Mouse (Mus musculus) megakaryocyte, embryonic 14.5 days (primary cell): ENCODE results near the gene Rimkla. TPM values are rescaled to one million over a fixed set of nuclear protein-coding genes. Genes with fewer than 3 reads are reported as not detected.

Experiments used
- H3K27me3 ChIP-seq: replicated peaks from 2 replicates; pipeline ENCODE3; 2012; ENCODE audit warnings: inconsistent platforms
- H3K36me3 ChIP-seq: replicated peaks from 2 replicates; pipeline ENCODE3; 2012; ENCODE audit warnings: low read length, inconsistent platforms, mixed read lengths
- H3K4me1 ChIP-seq: 2 replicates; pipeline ENCODE4 v1.6.1; 2012; ENCODE audit warnings: inconsistent platforms
- H3K4me3 ChIP-seq: replicated peaks from 2 replicates; pipeline ENCODE3; 2012; ENCODE audit warnings: moderate library complexity, mild to moderate bottlenecking, inconsistent platforms
- H3K9me3 ChIP-seq: 2 replicates; pipeline ENCODE4 v1.6.1; 2012; ENCODE audit warnings: inconsistent platforms
- FLI1 ChIP-seq: IDR thresholded peaks from 2 replicates; pipeline ENCODE4 v1.6.1; 2012; ENCODE audit warnings: low read length, inconsistent platforms, mixed read lengths
- GATA1 ChIP-seq: IDR thresholded peaks from 3 replicates; pipeline ENCODE4 v1.6.1; 2012; ENCODE audit warnings: mixed read lengths, low read length, inconsistent platforms, borderline replicate concordance
- polyA plus RNA-seq: library from polyadenylated mRNA; stranded (reverse); fragments of >175 nt; gene quantifications from 2 replicates; pipeline ENCODE4 v1.2.3, GENCODE M21; 2012; ENCODE audit warnings: low replicate concordance; ENCODE audit not compliant: insufficient read depth

The Rimkla gene
- polyA plus RNA-seq, 1 experiment: not detected

DNA sequence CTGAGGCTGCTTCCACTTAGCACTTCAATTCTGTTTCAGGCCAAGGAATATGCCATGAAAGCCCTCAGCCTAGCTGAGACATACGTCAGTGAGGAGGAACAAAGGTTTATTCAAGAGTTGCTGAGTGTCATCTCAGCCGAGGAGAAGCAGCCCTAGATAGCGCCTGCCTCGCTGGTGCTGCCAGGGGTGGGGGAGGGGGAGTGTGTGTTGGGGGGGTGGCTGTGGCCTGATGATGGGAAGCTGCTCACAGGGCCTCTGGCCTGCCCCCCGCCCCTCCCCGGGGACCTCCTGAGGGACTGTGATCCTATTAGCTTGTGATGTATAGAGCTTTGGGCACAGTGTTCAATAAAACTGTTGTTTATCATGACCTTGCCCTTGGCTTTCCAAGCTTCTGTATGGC is 38.9 kb downstream of the Rimkla start:
- no peak overlapping the region for H3K4me3 ChIP-seq
- peaks cover 66% of the 10 kb centered on the region for H3K27me3 ChIP-seq
- peaks cover 11% of the 10 kb centered on the region for H3K9me3 ChIP-seq
- no peak for TF ChIP-seq FLI1
- no peak for TF ChIP-seq GATA1
- H3K36me3 ChIP-seq: no peaks in the 10 kb centered on the region
- H3K4me1 ChIP-seq: 0 out of 2 replicates have a peak, but pooled peaks cover 3% of the 10 kb centered on the region

DNA sequence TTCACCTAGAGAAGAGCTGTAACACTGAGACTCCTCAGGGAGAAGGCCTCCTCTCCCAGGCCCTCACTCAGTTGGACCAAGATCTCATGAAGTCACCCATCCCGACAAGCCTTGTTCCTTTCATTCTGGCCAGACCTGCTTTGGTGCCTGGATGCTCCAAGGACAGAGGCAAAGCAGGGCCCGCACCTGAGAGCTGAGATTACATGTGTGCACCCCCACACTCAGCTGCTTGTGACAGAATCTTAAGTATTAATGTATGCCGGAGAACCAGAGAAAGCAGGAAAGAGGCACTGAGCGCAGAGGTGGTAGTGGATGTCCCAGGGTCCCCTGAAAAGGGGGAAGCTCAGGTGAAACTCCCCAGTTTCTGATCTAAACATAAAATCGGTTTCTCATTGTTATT is 39.3 kb downstream of the Rimkla start:
- peaks cover 66% of the 10 kb centered on the region for H3K27me3 ChIP-seq
- H3K9me3 ChIP-seq: peaks cover 11% of the 10 kb centered on the region
- 0 out of 2 replicates have a peak, but pooled peaks cover 3% of the 10 kb centered on the region for H3K4me1 ChIP-seq
- no peak overlapping the region for H3K4me3 ChIP-seq
- H3K36me3 ChIP-seq: no peaks in the 10 kb centered on the region
- TF ChIP-seq GATA1 (no peak), FLI1 (no peak)

DNA sequence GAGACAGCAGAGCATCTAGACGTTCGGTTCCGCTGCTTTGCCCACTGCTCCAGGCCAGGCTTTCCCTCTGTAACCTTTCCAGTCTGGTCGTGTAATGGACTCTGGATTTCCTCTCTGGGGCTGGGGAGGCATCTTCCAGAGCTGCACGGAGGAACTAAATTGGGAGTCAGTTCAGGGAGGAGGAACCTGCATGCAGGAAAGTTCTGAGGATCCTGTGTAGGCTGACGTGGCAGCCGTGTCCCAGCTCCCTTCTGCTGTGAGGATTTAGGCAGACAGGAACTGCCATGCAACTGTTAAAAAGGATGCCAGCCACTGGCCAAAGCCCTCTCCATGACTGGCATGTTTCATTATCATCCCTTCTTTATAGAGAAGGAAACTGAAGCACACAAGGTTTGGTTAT is 42.0 kb downstream of the Rimkla start:
- 0 out of 2 replicates have a peak, but pooled peaks cover 3% of the 10 kb centered on the region for H3K4me1 ChIP-seq
- no peak for TF ChIP-seq GATA1
- no peak for TF ChIP-seq FLI1
- peaks cover 8% of the 10 kb centered on the region for H3K9me3 ChIP-seq
- H3K4me3 ChIP-seq: no peak overlapping the region
- no peaks in the 10 kb centered on the region for H3K36me3 ChIP-seq
- H3K27me3 ChIP-seq: peaks cover 67% of the 10 kb centered on the region

- TF ChIP-seq GATA1 (no peak), FLI1 (no peak)
- Histone ChIP-seq H3K9me3 (no peaks in the 10 kb centered on the region), H3K4me1 (peaks cover 3% of the 10 kb centered on the region; the same call in 1 of the 2 replicates), H3K36me3 (no peaks in the 10 kb centered on the region), H3K27me3 (peaks cover 63% of the 10 kb centered on the region), H3K4me3 (no peak overlapping the region)
Measured at GRCm38 (mm10) chr4:119447786-119448185, 44.6 kb downstream of the Rimkla start.

DNA sequence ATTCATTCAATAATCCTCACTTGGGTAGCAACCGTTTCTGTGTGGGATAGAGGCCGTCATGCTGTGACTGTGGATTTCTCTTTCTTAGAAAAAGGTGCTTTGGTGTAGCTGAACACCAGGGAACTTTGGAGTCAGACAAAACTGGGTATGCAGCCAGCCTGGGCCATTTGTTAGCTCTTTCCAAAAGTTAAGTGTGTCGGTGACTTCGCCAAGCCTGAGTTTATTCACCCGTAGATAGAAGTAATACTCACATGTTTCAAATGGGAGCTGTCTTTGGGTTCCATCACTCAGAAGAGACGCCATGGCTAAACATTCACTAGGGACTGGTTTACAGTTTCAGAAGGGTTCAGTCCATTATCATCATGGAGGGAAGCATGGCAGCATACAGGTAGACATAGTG is 45.2 kb downstream of the Rimkla start:
- Histone ChIP-seq H3K27me3 (peaks cover 63% of the 10 kb centered on the region), H3K4me3 (no peak overlapping the region), H3K4me1 (peaks cover 7% of the 10 kb centered on the region; the same call in 1 of the 2 replicates), H3K36me3 (no peaks in the 10 kb centered on the region), H3K9me3 (no peaks in the 10 kb centered on the region)
- TF ChIP-seq GATA1: no peak
- no peak for TF ChIP-seq FLI1

DNA sequence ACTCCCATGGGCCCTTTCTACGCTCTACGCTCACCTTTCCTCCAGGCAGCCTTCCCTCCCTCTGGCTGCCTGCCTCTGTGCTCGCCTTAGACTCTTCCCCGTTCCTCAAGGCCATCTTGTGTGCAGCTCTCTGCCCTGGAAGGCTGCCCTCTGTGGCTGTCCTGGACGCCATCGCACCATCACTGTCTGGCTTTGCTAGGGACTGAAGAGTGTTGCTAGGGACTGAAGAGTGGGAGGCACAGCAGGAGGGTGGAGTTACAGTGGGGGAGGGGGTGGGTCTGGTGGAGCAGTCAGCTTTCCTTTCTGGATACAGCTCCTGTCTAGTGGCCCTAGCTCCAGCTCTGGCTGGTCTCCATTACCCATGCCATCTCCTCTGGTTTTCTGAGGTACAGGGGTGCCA is 49.9 kb downstream of the Rimkla start:
- no peak overlapping the region for H3K4me3 ChIP-seq
- no peak for TF ChIP-seq GATA1
- no peak for TF ChIP-seq FLI1
- H3K36me3 ChIP-seq: no peaks in the 10 kb centered on the region
- H3K4me1 ChIP-seq: peaks cover 4% of the 10 kb centered on the region; the same call in 1 of the 2 replicates
- peaks cover 15% of the 10 kb centered on the region for H3K9me3 ChIP-seq
- H3K27me3 ChIP-seq: peaks cover 45% of the 10 kb centered on the region

DNA sequence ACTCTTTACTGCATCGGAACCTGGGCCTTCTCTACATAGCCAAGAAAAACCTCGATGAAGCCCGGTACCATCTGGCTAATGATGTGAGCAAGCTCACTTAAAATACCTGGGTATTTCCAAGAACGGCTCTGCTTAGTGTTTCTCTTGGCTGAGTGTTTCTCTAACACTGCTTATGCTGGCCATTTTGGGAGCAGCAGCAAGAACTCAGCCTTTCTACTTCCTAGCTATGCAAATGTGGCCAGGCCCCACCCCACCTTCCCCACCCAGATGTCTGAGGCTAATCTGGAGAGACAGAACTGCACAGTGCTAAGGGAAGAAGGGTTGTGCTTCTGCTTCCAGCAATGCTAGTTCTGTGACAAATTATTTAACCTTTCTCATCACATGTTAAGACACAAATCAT is 50.6 kb downstream of the Rimkla start:
- Histone ChIP-seq H3K36me3 (no peaks in the 10 kb centered on the region), H3K4me1 (peaks cover 4% of the 10 kb centered on the region; the same call in 1 of the 2 replicates), H3K4me3 (no peak overlapping the region), H3K27me3 (peaks cover 45% of the 10 kb centered on the region), H3K9me3 (peaks cover 22% of the 10 kb centered on the region)
- TF ChIP-seq GATA1 (no peak), FLI1 (no peak)

DNA sequence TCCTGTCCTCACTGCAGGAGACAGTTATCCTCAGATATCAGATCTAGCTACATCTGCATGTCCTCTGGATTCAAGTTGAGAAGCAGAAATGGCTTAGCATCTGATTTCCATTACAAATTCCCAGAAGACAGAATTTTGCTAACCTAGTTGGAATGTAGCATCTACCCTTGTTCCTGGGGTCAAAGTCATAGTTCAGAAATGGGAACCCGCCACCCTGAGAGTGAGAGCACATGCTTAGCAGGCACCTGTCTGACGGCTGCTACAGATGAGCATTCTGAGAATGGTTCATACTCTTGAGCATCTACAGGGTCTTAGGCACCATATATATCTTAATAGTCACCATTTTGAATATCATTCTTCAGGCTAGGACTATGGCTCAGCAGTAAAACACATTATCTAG is 54.5 kb downstream of the Rimkla start:
- TF ChIP-seq GATA1 (no peak), FLI1 (no peak)
- peaks cover 4% of the 10 kb centered on the region; the same call in 1 of the 2 replicates for H3K4me1 ChIP-seq
- H3K4me3 ChIP-seq: no peak overlapping the region
- no peaks in the 10 kb centered on the region for H3K36me3 ChIP-seq
- peaks cover 51% of the 10 kb centered on the region for H3K27me3 ChIP-seq
- H3K9me3 ChIP-seq: peaks cover 45% of the 10 kb centered on the region

DNA sequence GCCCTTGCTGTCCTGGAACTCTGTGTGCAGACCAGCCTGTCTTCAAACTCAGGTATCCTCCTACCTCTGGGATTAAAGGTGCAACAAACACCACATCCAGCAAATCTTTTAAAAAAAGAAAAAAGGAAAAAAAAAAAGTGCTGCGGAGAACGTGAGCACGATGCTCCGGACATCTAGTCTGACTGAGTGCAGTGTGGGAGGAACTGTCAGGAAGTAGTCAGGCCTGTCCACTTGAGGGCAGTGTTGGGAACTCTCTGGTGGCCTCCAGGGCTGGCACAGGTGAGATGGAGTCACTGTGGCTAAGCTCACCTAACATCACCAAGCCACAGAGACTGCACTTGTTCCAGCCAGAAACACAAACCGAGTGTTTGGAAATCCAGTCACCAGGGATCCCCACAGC is 61.8 kb downstream of the Rimkla start:
- TF ChIP-seq FLI1: no peak
- peaks cover 17% of the 10 kb centered on the region for H3K4me1 ChIP-seq
- H3K9me3 ChIP-seq: peaks cover 13% of the 10 kb centered on the region
- H3K27me3 ChIP-seq: peaks cover 31% of the 10 kb centered on the region
- no peaks in the 10 kb centered on the region for H3K36me3 ChIP-seq
- H3K4me3 ChIP-seq: peak overlapping the region; percentile 75

DNA sequence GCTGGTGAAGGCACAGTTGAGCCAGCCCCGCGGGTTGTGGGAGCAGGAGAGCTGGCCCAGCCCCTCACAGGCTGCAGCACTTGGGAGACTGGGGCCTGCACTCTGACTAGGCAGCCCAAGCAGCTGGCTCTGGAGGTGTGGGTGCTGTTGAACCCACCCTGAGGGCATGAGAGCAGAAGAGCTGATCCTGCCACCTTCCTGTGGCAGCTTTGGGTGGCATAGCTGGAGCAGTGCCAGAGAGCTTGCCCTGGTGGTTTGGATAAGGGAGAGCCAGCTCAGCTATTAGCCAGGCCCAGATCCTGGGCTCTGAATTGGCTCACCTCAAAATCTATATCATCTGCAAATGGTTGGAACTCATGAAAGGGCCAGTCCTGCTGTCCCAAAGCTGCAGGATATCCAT is 64.7 kb downstream of the Rimkla start:
- Histone ChIP-seq H3K4me1 (peaks cover 40% of the 10 kb centered on the region), H3K4me3 (no peak overlapping the region), H3K36me3 (no peaks in the 10 kb centered on the region), H3K27me3 (peaks cover 12% of the 10 kb centered on the region), H3K9me3 (no peaks in the 10 kb centered on the region)
- no peak for TF ChIP-seq GATA1

- peaks cover 50% of the 10 kb centered on the region for H3K4me1 ChIP-seq
- TF ChIP-seq FLI1 (no peak), GATA1 (no peak)
- H3K36me3 ChIP-seq: peaks cover under 1% of the 10 kb centered on the region
- H3K4me3 ChIP-seq: no peak overlapping the region
- H3K27me3 ChIP-seq: peaks cover 7% of the 10 kb centered on the region
- H3K9me3 ChIP-seq: no peaks in the 10 kb centered on the region
Measured at GRCm38 (mm10) chr4:119425601-119426000, 66.8 kb downstream of the Rimkla start.
